Mouse (Mus musculus) spleen, postnatal 10 days (tissue): ENCODE measurements around the gene Plxnd1.

Experiments
- DNase-seq, 2 experiments: peaks; one replicate each; pipeline ENCODE4 v3.0.0; 2021 to 2022; ENCODE audit warnings: low spot score in 2 of 2

The Plxnd1 gene

DNA sequence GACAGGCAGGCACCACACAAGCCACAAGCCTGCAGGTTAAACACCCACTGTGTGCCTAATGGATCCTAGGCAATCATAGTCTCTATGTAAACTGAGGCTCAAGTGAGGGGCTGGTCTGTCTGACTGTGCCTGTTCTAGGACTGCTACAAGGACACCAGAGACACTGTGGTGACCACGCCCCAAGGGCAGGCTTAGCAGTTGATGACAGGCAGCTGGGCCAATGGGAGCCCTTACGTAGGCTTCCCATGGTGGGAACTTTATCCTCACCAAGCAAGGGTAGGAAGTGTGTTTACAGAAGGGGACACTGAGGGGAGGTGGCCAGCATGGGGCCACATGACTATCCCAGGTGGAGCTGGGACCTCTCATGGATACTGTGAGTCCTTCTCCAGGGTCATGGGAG, 4.4 kb upstream of the Plxnd1 start:
- peak in 1 of 2 experiments; percentile 26 for DNase-seq

DNA sequence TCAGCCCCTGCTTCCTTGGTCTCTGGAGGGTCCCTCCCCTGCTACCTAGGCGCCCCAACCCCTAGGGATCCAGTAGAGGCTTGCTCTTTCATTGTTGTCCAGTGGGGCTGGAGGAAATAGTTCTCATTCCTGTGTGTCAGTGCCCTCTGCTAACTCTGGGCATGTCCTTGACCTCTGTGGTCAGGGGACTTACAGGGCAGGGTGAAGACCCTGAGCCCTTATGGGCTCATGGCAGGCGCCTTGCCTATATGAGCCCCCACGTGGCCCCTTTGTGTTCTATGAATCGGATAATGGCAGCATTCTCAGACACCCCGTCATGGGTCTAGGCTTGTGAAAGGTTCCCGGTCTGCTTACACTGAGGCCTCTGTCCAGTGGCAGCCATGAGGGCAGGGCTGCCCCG, 4.0 kb upstream of the Plxnd1 start:
- DNase-seq, result no peak

DNA sequence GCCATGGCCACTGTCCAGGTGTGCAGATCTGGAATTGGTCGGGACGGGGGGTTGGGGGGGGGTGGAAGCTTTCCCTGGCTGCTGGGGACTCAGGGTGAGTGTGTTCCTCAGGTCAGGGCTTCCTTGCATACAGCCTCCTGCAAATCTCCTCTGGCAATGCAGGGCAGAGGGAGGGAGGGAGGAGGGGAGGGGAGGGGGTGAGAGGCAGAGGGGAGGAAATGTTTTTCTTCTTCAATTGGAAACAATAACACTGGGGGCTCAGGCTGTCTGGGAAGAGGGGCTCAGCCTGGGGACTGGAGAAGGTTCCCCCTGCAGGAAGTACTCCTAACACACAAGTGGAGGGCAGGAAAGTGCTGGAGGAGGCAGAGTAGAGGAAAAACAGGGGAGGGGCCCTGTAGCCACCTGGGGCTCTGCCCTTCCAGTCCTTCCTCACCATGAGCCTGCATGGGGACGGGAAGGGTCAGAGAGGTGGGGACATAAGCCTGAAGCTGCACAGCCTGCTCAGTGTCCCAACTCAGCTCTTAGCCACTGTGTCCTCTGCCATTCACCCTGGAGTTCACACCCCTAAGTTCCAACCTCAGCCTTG, 3.0 kb upstream of the Plxnd1 start:
- no peak for DNase-seq

DNA sequence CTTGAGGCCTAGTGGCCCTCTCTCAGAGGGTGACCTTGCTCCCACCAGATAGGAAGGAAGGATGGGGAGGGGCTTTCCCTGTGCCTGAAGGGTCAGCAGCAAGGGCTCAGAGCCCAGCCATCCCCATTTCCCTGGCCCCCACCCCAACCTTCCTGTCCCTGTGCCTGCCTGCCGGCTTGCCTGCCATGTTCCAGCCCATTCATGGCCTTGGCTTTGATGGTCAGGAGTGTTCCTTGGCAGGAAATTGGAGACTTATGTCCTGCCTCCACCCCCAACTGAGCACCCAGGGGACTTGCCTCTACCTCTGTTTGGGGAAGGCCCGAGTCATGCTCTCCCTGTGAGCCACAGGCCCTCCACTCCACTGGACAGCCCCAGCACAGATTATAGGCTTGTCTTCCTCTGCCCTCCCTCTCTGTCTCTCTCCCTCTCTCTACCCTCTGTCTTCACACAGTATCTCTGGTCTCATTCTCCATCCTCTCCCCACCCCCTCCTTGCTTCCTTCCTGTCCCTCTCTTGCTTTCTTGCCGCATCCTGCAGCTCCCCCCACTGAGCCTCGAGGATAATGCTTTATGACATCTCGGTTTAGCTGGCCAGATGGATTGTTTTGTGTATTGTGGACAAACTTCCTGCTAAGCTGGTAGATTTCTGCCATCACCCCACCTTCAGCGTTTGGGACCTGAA, 1.5 kb upstream of the Plxnd1 start:
- no peak for DNase-seq

DNA sequence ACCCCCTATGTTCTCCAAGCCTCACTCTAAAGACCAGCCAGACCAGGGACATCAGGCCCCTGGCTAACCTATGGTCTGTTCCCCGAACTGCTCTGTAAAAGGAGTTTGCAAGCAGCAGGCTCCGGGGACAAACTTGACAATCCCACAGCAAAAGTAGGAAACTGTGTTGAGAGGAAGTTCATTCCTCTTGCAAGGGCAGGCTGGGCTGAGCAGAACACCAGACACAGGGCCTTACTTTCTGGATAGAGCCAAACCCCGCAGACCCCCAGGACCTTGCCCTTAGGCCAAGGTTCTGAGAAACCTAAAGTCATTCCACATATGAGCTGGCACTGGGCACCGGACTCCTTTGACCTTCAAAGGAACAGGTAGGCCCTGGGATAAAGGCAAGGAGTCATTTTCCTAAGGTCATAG, 731 bp upstream of the Plxnd1 start:
- DNase-seq, result no peak

DNA sequence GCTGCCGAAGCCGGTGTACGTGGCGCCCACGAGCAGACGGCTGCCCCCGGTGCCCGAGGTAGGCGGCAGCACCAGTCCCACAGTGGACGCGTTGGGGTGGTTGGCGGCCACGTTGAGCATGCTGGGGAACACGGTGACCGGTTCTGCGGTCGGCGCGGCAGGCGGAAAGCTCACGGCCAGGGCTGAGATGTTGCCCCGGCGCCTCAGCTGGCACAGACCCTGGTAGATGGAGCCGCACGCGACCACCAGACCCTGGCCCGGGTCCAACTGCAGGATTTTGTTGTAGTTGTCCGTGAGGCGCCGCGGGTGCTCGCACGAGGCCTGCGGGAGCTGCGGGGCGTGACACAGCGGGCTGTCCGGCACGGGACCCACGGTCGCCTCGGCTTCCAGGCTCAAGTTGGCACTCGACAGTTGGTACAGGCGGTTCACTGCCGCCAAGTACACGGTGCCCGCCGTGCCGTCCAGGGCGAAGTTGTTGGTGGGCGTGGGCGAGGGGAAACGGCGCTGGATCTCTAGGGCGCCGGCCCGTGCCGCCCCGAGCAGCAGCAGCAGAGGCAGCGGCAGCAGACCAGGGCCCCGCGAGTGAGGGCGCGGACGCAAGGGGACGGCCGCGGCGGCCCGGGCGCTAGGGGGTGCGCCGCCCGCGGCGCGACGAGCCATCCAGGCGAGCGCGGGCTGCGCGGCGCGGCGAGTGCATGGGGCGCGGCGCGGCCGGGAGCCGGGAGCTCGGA, 494 bp downstream of the Plxnd1 start:
- DNase-seq, result peak in 1 of 2 experiments; percentile 48

DNA sequence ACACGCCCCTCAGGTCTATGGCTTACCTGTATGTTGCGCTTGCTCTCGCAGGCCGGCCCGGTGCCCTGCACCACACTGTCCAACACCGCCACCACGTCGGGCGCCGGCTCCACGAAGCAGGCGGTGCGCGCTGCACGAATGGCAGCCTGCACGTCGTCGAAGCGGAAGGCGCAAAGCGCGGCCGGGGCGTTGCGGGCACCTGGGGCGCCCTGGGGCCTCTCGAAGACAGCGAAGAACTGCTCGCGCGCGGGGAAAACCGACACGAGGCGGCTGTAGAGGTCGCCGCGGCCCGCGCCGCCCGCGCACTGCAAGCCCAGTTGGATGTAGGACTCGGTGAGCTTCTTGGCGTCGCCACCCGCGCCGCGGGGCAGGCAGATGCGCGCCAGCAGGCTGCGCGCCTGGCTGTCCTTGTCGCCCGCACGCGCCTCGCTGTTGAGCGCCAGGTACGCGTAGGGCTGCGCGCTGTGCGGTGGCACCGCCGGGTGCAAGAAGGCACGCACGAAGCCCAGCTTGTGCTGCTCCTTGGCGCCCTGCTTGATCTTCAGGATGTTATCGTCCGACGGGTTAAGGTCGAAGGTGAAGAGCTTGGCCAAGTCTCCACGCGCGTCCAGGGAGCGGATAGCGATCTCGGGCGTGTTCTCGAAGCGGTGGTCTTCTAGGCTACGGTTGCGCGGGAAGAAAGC, 1.2 kb downstream of the Plxnd1 start:
- no peak for DNase-seq

DNA sequence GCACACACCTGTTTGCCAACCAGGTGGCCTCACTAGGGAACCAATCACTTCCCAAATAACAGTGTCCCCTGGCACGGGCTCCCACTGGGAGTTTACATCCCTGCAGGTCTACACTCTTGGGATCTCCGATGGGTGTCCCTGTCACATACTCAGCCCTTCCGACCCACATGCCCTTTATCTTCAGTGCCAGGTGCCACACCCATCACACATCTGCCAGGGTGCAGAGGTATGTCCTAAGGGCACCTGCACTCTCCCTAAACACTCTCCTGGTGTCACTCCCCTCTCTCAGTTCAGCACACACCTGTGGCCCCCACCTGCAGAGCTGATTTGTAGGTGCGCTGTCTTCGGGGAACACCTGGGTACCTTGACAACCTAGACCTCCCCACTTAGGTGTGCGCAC, 1.8 kb downstream of the Plxnd1 start:
- no peak for DNase-seq

DNA sequence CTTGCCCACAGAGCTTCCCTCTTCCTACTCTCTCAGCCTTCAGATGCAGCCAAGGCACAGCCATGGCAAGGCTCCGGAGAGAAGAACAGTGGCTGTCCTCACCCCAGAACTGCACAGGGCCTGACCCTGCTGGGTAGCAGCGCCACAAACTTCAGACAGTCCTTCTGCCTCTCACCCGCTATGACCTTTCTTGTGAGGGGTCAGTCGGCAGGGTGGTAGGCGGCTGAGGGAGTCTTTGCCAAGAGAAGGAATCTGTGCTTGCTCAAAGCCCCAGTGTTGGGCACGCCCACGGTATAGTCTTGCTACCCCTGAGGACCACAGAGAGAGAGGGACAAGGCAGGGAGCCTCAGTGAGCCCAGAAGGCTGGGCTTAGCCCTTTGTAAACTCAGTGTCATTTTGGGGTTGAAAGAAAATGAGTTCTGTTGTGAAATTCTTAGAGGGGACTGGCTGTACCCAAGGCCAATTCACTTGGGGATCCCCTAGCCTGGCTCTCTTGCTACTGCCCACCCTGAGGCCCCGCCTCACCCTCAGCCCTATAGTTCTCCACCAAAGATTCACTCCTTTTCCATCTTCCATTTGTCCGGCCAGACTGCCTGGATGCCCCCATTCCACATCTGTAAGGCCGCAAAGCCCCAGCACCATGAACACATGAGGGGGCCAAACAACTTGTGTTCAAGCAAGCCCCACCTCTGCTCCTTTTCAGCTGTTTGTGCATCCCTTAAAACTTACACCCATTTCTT, 2.8 kb downstream of the Plxnd1 start:
- no peak for DNase-seq

DNA sequence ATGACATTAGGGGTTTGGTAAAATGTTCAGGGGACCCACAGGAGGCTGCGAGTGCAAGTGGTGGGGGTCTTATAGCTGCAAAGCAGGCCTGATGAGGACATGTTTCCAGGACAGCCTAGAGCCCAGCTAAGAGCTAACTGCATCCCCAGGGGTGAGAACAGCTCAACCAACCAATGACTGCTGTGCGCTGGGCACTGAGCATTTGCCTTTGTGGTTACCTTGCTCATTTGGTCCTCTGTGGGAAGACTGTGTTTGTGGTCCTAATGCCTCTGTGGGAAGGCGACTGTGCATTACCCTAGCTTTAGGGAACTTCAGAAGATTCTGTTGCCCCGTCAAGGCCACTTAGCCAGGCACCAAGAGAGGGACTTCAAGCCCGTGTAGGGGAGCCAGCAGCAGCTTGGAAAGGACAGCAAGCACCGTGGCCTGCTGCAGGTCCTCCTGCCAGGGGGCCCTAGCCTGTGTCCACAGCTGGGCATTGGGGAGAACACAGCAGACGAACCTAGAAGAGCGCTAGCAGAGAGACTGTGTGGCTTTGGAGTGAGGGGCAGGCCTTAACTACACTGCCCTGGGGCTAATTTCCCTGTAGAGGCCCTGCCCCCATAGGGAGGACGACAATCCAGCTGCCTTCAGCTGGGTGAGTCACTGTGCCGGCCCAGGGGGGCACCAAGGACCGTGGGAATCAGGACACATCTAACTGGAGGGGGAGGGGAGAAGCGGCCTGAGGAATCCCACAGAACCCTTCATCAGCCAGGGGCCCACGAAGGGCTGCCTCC, 3.5 kb downstream of the Plxnd1 start:
- DNase-seq, result no peak

DNA sequence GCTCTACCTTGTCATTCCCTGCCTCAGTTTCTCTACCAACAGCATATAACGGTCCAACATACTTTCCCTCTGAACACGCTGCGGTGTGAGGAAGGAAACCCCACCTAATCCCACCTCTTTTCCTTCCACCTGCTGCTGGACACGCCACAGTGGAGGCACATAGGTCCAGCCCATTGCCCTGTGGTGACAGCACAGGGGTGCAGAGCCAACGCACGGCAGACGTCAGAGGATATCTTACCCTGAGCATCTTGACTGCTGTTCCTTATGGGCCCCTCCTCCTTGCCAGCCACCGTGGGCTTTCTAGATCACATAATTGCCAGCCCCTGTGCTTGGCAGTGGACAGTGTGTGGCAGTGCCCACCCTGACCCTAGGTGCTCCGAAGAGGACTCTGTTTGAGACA, 4.3 kb downstream of the Plxnd1 start:
- DNase-seq, result no peak

DNA sequence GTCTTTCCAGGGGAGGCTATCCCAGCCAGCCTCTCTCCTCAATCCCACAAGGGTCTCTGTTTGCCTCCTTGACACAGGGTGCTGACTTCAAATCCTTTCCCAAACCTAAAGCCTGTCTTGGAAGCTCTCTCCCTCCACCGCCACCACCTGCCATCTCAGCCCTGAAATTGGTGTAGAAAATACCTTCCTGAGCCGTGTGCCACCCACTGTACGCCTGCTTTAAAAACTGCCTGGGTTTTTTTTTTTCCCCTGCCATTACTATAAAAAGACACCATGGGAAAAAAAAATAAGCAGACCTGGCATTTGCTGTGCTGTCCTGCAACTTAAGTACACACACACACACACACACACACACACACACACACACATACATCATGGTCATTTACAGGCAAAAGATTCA, 4.7 kb downstream of the Plxnd1 start:
- no peak for DNase-seq

DNA sequence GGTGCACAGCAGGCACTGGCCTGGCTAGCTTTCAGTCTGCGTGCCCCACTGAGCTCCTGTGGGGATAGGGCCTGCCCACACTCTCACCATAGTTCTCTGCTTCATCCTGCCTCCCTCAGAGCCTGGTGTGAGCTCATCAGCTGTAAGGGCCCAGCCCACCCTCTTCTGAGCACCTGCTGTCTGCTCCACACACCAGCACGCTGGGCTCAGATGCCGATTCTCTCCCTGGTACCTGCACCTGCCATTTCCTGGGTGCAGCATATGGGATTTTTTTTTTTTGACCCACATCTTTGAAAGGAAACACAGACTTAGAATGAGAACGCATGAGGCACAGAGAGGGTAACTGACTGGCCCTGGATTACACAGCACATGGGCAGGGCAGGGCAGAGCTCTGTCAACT, 5.2 kb downstream of the Plxnd1 start:
- DNase-seq, result no peak

DNA sequence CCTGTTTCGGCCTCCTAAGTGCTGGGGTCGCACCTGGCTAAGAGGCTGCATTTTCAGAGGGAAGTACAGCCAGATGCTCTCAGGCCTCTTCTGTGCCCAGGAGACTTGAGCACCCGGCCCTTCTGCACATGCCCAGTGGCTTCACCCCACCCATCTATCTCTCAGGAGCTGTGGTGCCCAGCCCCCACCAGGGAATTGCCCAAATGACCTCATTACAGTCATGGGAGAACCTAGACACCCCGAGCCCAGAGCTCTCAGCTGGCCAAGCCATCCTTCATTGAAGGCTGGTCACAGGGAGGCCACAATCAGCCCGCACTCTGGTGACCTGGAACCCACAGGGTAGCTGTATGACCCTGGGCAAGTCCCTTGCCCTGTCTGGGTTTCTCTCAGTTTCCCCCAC, 5.8 kb downstream of the Plxnd1 start:
- no peak for DNase-seq

DNA sequence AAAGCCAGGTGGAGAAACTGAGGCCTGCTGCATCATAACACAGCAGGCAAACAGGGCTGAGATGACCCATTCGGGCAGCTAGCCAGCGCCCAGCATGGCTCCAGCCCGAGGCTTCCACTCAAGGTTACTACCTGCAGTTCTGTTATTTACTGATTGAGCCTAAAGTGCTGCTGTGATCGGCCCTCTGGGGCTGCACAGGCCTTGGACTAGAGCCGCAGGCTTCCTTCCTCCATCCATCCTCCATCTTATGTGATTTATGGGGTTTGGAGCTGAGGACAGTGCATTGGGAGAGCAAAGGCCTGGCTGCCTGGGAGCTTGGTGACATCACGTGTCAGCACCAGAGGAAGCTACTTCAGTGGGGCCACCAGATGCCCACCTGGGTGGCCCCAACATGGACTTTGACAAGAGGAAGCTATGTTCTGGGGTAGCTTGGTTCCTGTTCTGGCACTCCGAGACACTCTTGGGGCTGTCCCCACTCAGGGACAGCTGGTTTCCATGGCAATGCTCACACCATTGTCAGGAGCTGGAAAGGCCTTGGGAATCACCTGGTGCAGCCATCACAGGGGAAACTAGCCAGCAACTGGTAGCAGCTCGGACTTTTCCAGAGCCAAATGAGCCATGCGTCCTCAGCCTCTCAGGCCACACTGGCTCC, 7.6 kb downstream of the Plxnd1 start:
- no peak for DNase-seq

DNA sequence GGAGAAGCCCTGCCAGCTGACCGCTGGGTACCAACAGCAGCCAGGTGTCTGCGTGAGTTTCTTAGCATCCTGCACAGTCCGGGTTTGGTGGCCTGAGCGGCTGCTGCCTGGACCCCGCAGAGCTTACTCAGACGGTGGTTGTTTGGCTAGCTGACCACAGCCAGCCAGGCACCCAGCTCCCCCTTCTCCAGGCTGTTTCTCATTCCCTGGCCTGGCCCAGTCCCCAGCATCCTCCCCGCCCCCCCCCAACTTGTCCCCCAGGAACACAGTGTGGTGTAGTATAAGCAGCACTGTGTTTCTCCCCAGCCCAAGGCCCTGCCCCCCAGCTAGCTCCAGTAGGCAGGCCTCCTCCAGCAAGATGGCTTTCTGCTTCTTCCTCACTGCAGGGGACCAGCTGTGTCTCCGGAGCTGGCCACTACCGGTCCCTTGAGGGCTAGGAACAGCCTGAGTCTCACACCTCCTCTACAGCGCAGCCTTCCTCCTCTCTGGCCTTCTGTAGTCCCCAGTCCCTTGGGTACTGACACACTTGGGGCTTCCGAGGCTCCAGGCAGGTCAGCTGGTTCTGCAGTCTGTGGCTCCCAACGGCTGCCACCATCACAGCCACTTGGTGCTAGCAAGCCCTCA, 8.2 kb downstream of the Plxnd1 start:
- DNase-seq, result no peak

DNA sequence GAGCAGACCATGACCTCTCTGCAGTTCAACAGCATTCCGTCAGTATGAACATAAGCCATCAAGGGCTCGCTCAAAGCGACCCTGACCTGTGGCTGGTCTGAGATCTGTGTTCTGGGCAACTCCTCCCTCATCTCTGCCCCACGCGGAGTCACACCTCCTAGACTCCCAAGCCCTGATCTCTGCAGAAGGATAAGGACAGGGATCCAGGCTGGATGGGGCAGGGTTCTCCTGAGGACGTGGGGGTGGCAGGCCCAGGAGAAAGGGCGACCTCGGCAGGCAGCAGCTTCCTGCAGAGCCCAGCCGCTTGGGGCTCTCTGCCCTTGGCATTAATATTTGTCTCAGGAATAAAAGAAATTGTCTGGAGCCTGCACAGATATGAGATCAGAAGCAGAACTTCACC, 9.2 kb downstream of the Plxnd1 start:
- DNase-seq, result no peak

DNA sequence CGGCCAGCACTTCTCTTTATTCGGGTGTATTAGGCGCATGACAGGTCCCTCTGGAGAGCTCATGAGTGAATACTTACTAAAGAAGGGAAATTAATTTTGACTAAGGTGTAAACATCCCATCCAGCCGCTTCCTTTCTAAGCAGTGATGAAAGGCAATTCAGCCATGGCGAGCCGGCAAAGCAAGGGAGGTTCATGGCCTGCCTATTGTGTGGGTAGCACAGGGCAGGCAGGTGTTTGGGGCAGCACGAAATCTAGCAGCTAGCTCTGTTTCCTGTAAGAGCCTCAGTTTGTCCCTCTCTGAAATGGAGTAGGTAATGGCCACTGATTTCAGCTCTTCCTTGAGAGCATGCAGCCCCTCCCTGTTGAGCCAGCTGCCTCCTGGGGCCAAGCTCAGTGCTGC, 10.2 kb downstream of the Plxnd1 start:
- DNase-seq, result no peak

DNA sequence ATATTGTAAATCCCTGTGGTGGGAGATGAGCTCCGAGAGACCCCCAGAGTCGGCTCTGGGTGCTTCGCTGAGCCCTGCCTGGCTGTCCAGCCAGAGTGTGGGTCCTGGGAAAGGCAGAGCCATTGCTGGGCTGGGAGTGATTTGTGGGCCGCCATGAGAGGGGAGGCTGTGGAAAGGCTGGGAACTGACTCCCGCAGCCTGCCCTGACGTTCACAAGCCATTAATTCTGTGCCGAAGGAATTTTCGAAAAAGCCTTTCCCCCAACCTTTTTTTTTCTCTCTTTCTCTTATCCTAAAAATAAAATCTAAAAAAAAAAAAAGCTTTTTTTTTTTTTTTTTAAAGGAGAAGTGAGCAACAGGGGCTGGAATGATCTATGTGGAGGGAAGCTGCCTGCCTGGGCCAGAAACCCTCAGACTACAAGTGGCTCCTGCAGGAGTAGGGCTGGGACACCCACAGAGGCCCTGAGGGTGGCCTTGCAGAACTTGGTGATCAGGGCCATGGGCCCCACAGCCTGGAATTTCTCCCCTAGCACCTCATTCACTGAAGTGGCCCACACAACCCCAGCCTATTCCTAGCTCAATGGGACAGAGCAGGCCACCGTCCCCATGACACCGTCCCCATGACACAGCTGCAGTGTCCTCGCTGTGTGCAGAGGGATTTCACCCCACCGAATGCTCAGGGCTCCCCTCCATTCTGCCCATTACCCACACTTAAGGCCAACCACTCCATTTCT, 11.3 kb downstream of the Plxnd1 start:
- no peak for DNase-seq

DNA sequence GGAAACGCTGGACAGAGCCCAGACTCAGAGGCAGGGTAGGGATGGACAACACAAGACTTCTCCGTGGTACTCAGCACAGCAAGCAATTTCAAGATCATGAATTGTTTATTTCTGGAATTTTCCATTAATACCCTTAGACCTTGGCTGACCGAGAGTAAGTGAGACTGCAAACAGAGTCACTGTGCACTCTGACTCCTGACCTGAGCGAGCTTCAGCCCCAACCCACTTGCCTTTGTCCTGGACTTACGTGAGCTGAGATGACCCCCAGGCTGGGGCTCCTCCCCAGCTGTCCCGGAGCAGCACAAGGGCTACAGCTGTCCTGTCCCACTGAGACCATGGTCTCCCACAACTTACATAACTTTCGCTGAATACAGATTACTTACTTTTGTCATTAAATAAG, 11.9 kb downstream of the Plxnd1 start:
- DNase-seq, result no peak
